Mouse (Mus musculus): ENCODE measurements around the gene Rapsn. TPM values are rescaled to one million over a fixed set of nuclear protein-coding genes. Genes with fewer than 3 reads are reported as not detected.
A peak's percentile ranks its signal among the peaks of the same experiment; 100 is the strongest.

Rapsn gene
- polyA plus RNA-seq, 1 experiment from 2014 or later, result 31.0 TPM

DNA sequence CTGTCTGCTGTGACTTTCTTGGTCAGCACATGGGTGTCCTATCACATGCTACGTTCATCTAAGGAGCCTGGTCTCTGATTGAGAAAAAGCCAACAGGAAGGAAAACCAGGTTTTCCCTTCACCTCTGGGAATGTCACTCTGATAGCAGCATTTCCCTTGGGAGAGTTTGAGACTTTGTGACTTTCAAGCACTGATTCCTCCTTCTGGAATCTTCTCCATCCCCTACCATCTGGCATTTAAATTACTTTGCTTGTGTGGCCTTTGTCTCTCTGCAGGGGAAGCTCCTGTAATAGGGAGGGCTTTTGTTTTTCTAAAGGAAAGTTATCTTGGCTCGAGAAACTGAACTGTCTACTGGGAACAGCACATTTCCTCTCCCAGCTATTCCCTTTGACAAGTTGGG is 12.3 kb upstream of the Rapsn start:
- peaks cover 26% of the 10 kb centered on the region for H3K36me3 ChIP-seq (ENCODE audit: control insufficient read depth, insufficient read depth, low read length)
- no peak overlapping the region for H3K4me2 ChIP-seq (ENCODE audit: low read length)
- H3K4me1 ChIP-seq (ENCODE audit: control insufficient read depth in 2 of 2, insufficient read depth in 2 of 2, low read length in 2 of 2), result peaks cover 0 to 10% of the 10 kb centered on the region in 2 experiments; a peak in 2 of 4 replicates
- no peaks in the 10 kb centered on the region for H3K9me3 ChIP-seq (ENCODE audit: control insufficient read depth, low read length)
- H3K27me3 ChIP-seq (ENCODE audit: control insufficient read depth, insufficient read depth, low read length), result no peaks in the 10 kb centered on the region
- no peak overlapping the region for H3K9ac ChIP-seq (ENCODE audit: low read length)
- H3K27ac ChIP-seq (replicated peaks in 1 of 2; ENCODE audit: control insufficient read depth in 1 of 2, insufficient read depth in 1 of 2, low read depth in 2 of 2, low read length in 2 of 2), result peak overlapping the region; percentile 20 to 52; a peak in 3 of 4 replicates
- no peak overlapping the region for H3K4me3 ChIP-seq (ENCODE audit: control insufficient read depth in 1 of 2, insufficient read depth in 1 of 2, low read depth in 1 of 2, low read length in 2 of 2)
- ATAC-seq (ENCODE audit: insufficient number of reproducible peaks, insufficient read depth, low FRiP score, low read depth), result no peak
- 50% methylated on average over 2 of the region's 2 CpGs for WGBS

DNA sequence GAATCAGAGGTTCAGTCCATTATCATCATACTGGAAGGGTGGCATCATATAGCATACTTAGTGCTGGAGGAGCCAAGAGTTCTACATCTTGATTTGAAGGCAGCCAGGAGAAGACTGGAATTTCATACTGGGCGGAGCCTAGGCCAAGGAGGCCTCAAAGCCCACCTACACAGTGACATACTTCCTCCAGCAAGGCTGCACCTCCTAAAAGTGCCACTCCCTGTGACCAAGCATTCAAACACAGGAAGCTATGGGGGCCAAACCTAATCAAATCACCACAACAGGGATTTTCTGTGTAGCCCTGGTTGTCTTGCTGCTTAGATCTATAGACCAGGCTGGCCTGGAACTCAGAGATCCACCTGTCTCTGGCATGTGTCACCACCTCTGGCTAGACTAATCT is 11.5 kb upstream of the Rapsn start:
- 0 out of 4 replicates have a peak overlapping the region, but pooled peaks of 1 of the 2 experiments have one; percentile 6 for H3K27ac ChIP-seq (replicated peaks in 1 of 2; ENCODE audit: control insufficient read depth in 1 of 2, insufficient read depth in 1 of 2, low read depth in 2 of 2, low read length in 2 of 2)

DNA sequence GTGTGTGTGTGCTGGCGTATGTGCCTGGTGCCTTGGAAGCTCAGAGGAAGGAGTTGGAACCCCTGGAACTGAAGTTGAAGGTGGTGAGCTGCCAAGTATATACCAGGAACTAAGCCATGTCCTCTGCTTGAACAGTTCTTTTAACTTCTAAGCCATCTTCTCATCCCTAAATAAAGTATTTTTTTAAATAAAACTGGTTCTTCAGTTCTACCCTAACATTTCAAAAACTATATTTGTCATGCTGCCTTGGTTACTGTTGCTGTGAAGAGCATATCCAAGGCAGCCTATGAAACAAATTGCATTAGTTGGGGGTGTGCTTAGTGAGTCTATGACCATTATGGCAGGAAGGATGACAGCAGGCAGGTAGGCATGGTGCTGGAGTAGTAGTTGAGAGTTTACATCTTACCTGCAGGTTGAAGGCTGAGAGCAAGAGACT is 10.3 kb upstream of the Rapsn start:
- Histone ChIP-seq H3K9me3 (ENCODE audit: control insufficient read depth, low read length) (no peaks in the 10 kb centered on the region), H3K9ac (ENCODE audit: low read length) (no peak overlapping the region), H3K36me3 (ENCODE audit: control insufficient read depth, insufficient read depth, low read length) (peaks cover 9% of the 10 kb centered on the region), H3K27ac (replicated peaks in 1 of 2; ENCODE audit: control insufficient read depth in 1 of 2, insufficient read depth in 1 of 2, low read depth in 2 of 2, low read length in 2 of 2) (no peak overlapping the region), H3K27me3 (ENCODE audit: control insufficient read depth, insufficient read depth, low read length) (no peaks in the 10 kb centered on the region), H3K4me2 (ENCODE audit: low read length) (no peak overlapping the region), H3K4me1 (ENCODE audit: control insufficient read depth in 2 of 2, insufficient read depth in 2 of 2, low read length in 2 of 2) (peaks cover 0 to 10% of the 10 kb centered on the region in 2 experiments; a peak in 2 of 4 replicates), H3K4me3 (ENCODE audit: control insufficient read depth in 1 of 2, insufficient read depth in 1 of 2, low read depth in 1 of 2, low read length in 2 of 2) (no peak overlapping the region)
- no peak for ATAC-seq (ENCODE audit: insufficient number of reproducible peaks, insufficient read depth, low FRiP score, low read depth)
- WGBS, result 100% methylated on average over 1 of the region's 1 CpGs

More for the DNA sequence above, 11.5 kb upstream of the Rapsn start:
- Histone ChIP-seq H3K36me3 (ENCODE audit: control insufficient read depth, insufficient read depth, low read length) (peaks cover 18% of the 10 kb centered on the region), H3K27me3 (ENCODE audit: control insufficient read depth, insufficient read depth, low read length) (no peaks in the 10 kb centered on the region), H3K4me1 (ENCODE audit: control insufficient read depth in 2 of 2, insufficient read depth in 2 of 2, low read length in 2 of 2) (peaks cover 0 to 10% of the 10 kb centered on the region in 2 experiments; a peak in 2 of 4 replicates), H3K4me2 (ENCODE audit: low read length) (no peak overlapping the region), H3K9ac (ENCODE audit: low read length) (no peak overlapping the region), H3K9me3 (ENCODE audit: control insufficient read depth, low read length) (no peaks in the 10 kb centered on the region), H3K4me3 (ENCODE audit: control insufficient read depth in 1 of 2, insufficient read depth in 1 of 2, low read depth in 1 of 2, low read length in 2 of 2) (no peak overlapping the region)
- no peak for ATAC-seq (ENCODE audit: insufficient number of reproducible peaks, insufficient read depth, low FRiP score, low read depth)
- WGBS, result 80% methylated on average over 1 of the region's 1 CpGs

DNA sequence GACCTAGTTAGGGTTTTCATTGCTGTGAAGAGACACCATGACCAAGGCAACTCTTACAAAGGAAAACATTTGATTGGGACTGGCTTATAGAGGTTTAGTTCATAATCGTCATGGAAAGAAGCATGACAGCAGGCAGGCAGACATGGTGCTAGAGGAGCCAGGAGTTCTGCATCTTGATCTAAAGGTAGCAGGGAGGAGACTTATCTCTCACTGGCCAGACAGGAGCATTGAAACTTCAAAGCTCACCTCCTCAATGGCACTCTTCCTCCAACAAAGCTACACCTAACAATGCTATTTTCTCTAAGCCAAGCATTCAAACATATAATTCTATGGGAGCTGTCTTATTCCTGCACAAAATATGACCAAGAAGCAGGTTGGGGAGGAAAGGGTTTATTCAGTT is 8.9 kb upstream of the Rapsn start:
- H3K9ac ChIP-seq (ENCODE audit: low read length), result no peak overlapping the region
- no peak overlapping the region for H3K27ac ChIP-seq (replicated peaks in 1 of 2; ENCODE audit: control insufficient read depth in 1 of 2, insufficient read depth in 1 of 2, low read depth in 2 of 2, low read length in 2 of 2)
- H3K27me3 ChIP-seq (ENCODE audit: control insufficient read depth, insufficient read depth, low read length), result no peaks in the 10 kb centered on the region
- H3K4me3 ChIP-seq (ENCODE audit: control insufficient read depth in 1 of 2, insufficient read depth in 1 of 2, low read depth in 1 of 2, low read length in 2 of 2), result no peak overlapping the region
- WGBS, result 85% methylated on average over 1 of the region's 1 CpGs
- peaks cover 0 to 10% of the 10 kb centered on the region in 2 experiments; a peak in 2 of 4 replicates for H3K4me1 ChIP-seq (ENCODE audit: control insufficient read depth in 2 of 2, insufficient read depth in 2 of 2, low read length in 2 of 2)
- peaks cover 2% of the 10 kb centered on the region; the same call in 1 of the 2 replicates for H3K36me3 ChIP-seq (ENCODE audit: control insufficient read depth, insufficient read depth, low read length)
- ATAC-seq (ENCODE audit: insufficient number of reproducible peaks, insufficient read depth, low FRiP score, low read depth), result no peak
- no peaks in the 10 kb centered on the region for H3K9me3 ChIP-seq (ENCODE audit: control insufficient read depth, low read length)
- H3K4me2 ChIP-seq (ENCODE audit: low read length), result no peak overlapping the region

DNA sequence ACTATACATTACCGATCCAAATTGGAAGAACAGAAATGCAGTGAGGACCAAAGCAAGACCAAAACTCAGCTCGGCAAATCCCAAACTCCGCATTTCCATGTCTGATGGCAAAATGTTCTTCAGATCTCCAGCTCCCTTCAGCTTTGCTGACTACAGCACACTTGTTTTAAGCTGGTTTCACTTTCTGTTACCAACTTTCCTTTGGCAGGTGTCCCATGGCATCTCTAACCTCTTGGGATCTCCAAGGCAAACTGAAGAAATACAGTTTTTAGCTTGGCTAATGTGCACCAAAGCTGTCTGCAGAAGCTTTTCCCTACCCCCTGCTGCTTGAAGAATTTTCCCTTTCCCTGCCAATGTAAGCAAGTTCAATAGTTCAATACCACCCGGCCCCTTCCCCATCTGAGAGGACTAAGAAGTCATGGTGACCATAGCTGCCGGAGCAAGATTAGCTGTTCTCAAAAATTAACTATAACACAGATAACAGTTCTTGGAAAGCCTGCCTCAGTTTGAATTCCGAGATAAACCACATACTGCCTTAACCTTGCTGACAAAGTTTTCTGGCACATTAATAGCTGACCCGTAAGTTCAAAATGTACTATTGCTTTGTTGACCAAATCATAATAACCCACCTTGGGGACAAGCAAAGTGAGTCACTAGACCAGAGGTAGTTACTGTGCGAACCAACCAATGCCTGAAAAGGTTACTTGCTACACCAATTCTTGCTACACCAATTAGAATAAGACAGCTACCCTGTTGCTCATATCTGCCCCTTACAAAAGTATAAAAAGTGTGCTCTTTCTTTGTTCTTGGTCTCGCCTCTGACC is 7.8 kb upstream of the Rapsn start:
- no peak overlapping the region for H3K4me2 ChIP-seq (ENCODE audit: low read length)
- peaks cover 0 to 10% of the 10 kb centered on the region in 2 experiments; a peak in 2 of 4 replicates for H3K4me1 ChIP-seq (ENCODE audit: control insufficient read depth in 2 of 2, insufficient read depth in 2 of 2, low read length in 2 of 2)
- no peak overlapping the region for H3K27ac ChIP-seq (replicated peaks in 1 of 2; ENCODE audit: control insufficient read depth in 1 of 2, insufficient read depth in 1 of 2, low read depth in 2 of 2, low read length in 2 of 2)
- 80% methylated on average over 9 of the region's 9 CpGs for WGBS
- H3K9me3 ChIP-seq (ENCODE audit: control insufficient read depth, low read length), result no peaks in the 10 kb centered on the region
- H3K36me3 ChIP-seq (ENCODE audit: control insufficient read depth, insufficient read depth, low read length), result no peaks in the 10 kb centered on the region
- H3K9ac ChIP-seq (ENCODE audit: low read length), result no peak overlapping the region
- no peak overlapping the region for H3K4me3 ChIP-seq (ENCODE audit: control insufficient read depth in 1 of 2, insufficient read depth in 1 of 2, low read depth in 1 of 2, low read length in 2 of 2)
- no peaks in the 10 kb centered on the region for H3K27me3 ChIP-seq (ENCODE audit: control insufficient read depth, insufficient read depth, low read length)
- no peak for ATAC-seq (ENCODE audit: insufficient number of reproducible peaks, insufficient read depth, low FRiP score, low read depth)

DNA sequence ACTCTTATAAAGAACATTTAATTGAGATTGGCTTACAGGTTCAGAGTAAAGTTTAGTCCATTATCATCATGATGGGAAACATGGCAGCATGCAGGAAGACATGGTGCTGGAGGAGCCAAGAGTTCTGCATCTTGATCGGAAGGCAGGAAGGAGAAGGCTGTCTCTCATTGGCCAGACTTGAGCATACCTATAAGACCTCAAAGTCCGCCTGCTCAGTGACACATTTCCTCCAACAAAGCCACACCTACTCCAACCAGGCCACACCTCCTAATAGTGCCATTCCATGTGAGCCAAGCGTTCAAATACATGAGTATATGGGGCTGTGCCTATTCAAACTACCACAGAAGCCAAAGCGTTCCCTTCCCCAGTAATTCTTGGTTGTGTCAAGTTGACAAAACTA is 4.2 kb upstream of the Rapsn start:
- no peak for ATAC-seq (ENCODE audit: insufficient number of reproducible peaks, insufficient read depth, low FRiP score, low read depth)
- no peaks in the 10 kb centered on the region for H3K9me3 ChIP-seq (ENCODE audit: control insufficient read depth, low read length)
- no peaks in the 10 kb centered on the region for H3K27me3 ChIP-seq (ENCODE audit: control insufficient read depth, insufficient read depth, low read length)
- H3K4me1 ChIP-seq (ENCODE audit: control insufficient read depth in 2 of 2, insufficient read depth in 2 of 2, low read length in 2 of 2), result peaks cover 10 to 17% of the 10 kb centered on the region in 2 experiments
- H3K4me2 ChIP-seq (ENCODE audit: low read length), result no peak overlapping the region
- H3K4me3 ChIP-seq (ENCODE audit: control insufficient read depth in 1 of 2, insufficient read depth in 1 of 2, low read depth in 1 of 2, low read length in 2 of 2), result no peak overlapping the region
- no peaks in the 10 kb centered on the region for H3K36me3 ChIP-seq (ENCODE audit: control insufficient read depth, insufficient read depth, low read length)
- no peak overlapping the region for H3K27ac ChIP-seq (replicated peaks in 1 of 2; ENCODE audit: control insufficient read depth in 1 of 2, insufficient read depth in 1 of 2, low read depth in 2 of 2, low read length in 2 of 2)
- WGBS, result 78% methylated on average over 4 of the region's 4 CpGs
- H3K9ac ChIP-seq (ENCODE audit: low read length), result no peak overlapping the region

DNA sequence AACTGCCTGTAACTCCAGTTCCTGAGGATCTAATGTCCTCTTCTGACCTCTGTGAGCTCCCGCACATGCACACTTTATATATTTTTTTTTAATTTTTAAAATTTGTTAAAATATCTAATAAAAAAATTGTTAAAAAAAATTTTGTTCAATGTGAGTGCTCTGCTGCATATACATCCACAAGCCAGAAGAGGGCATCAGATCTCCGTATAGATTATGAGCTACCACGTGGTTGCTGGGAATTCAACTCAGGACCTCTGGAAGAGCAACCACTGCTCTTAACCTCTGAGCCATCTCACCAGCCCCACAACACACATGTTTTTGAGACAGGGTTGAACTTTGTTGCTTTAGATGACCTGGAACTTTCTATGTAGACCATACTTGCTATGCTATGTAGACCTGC is 2.4 kb upstream of the Rapsn start:
- Histone ChIP-seq H3K4me2 (ENCODE audit: low read length) (no peak overlapping the region), H3K36me3 (ENCODE audit: control insufficient read depth, insufficient read depth, low read length) (no peaks in the 10 kb centered on the region), H3K9me3 (ENCODE audit: control insufficient read depth, low read length) (no peaks in the 10 kb centered on the region), H3K4me1 (ENCODE audit: control insufficient read depth in 2 of 2, insufficient read depth in 2 of 2, low read length in 2 of 2) (peaks cover 11 to 14% of the 10 kb centered on the region in 2 experiments), H3K9ac (ENCODE audit: low read length) (no peak overlapping the region), H3K27me3 (ENCODE audit: control insufficient read depth, insufficient read depth, low read length) (no peaks in the 10 kb centered on the region), H3K4me3 (ENCODE audit: control insufficient read depth in 1 of 2, insufficient read depth in 1 of 2, low read depth in 1 of 2, low read length in 2 of 2) (no peak overlapping the region), H3K27ac (replicated peaks in 1 of 2; ENCODE audit: control insufficient read depth in 1 of 2, insufficient read depth in 1 of 2, low read depth in 2 of 2, low read length in 2 of 2) (no peak overlapping the region)
- ATAC-seq (ENCODE audit: insufficient number of reproducible peaks, insufficient read depth, low FRiP score, low read depth), result no peak
- 27% methylated on average over 3 of the region's 3 CpGs for WGBS
